Mouse (Mus musculus): ENCODE data around the gene Tmem147. TPM values are rescaled to one million over a fixed set of nuclear protein-coding genes. Genes with fewer than 3 reads are reported as not detected.

Tmem147 gene
- polyA plus RNA-seq (2015; fragmentation: Illumina TruSeq; extraction: RNeasy Lipid Tissue Mini Kit (QIAGEN cat#74804); ENCODE audit: insufficient read depth, low read depth, low replicate concordance), result 89.1 TPM

GRCm38 (mm10) chr7:30729396-30730063 lies at the start of gene Tmem147:
Gene Tmem147, minus strand, starts transcription at chr7:30729540.

DNA sequence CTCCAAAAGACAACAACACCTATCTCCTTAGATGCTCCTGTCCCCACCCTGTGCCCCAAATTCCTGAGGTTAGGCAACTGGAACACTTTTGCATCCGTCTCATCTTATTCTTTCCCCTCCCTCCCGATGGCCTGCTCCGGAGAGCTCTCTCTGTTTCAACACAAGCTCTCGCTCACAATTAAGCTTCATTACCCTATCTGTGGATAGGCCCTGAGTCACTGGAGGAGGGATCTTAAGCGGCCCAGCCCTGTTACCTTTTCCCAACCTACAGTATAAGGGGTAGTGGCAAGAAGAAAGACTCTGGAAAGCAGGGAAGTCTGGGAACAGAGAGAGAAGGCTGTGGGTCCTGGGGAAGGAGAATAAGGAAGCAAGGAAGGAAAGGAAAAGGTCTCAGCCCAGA lies 34.1 kb upstream of the Tmem147 start, which contains the start of gene Dmkn:
TSS of gene Dmkn (plus strand) at position 301 of the 400 bp plus-strand sequence.

GRCm38 (mm10) chr7:30751086-30751669 lies 21.8 kb upstream of the Tmem147 start, which contains the start of gene Sbsn:
Gene Sbsn, plus strand, starts transcription at chr7:30751471.

DNA sequence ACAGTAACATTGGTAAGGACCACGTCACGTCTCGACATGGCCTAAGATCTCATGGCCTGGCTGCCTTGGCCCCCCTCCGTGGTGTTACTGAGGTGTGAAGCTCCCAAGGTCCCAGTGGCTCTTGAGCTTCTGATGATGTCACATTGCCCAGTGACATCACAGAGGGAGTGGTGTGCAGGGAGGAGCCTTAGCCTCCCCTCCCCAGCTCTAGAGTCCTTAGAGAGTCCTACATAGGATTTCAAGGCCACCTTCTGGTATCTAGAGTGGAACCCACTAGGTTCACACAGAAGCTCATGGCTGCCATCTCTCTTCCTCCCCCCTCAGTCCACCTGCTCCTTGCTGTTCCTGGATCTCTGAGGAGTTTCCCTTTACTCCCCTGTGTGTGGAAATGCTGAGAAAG lies 14.3 kb upstream of the Tmem147 start, which contains the start of gene Gapdhs:
TSS of gene Gapdhs (minus strand) at position 65 of the 400 bp plus-strand sequence.

DNA sequence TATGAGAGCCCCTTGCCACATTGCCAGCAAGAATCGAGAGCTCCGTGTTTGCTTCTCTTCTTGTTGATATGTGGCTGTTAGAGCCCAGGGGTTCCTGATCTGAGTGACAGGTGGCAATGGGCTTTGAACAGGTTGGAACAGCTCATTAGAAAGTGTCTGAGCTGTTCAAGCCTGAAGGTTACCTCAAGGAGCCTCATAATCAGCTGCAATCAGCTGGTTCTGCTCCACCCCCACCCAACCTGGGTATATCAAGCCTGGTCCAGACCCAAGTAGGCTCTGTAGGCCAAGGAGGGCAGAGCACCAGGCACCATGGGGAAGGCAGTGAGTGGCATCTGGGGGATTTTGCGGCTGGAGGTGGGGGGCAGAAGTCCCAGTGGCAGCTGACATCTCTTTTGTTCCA lies 17.4 kb downstream of the Tmem147 start, which contains the start of gene Atp4a:
TSS of gene Atp4a (plus strand) at position 268 of the 400 bp plus-strand sequence.

DNA sequence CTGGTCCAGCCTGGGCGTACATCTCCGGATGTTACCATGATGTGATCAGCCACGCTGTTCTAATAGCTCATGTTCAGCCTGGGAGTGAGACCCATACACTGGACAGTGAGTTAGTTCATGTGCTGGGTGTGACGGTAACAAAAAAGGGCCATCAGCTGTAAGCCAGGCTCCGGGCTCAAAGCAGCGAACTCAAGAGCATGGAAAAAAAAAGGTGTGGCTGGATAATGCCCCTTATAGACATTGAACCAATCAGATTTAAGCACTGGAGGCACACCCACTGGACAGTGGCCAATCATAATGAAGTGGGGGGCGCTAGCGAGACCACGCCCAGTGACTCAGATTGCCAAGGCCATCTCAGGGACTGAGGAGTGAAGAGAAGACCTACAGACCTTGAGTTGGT lies 30.8 kb downstream of the Tmem147 start, which contains the start of gene 2200002J24Rik:
TSS of gene 2200002J24Rik (plus strand) at position 338 of the 400 bp plus-strand sequence.

Other genes with a start within 250 kb of the Tmem147 start
- not detected for gene Prodh2, start 235.9 kb downstream of the Tmem147 start, polyA plus RNA-seq (2015; fragmentation: Illumina TruSeq; extraction: RNeasy Lipid Tissue Mini Kit (QIAGEN cat#74804); ENCODE audit: insufficient read depth, low read depth, low replicate concordance)
- 2.0 TPM for gene Arhgap33, start 194.5 kb downstream of the Tmem147 start, polyA plus RNA-seq (2015; fragmentation: Illumina TruSeq; extraction: RNeasy Lipid Tissue Mini Kit (QIAGEN cat#74804); ENCODE audit: insufficient read depth, low read depth, low replicate concordance)
- gene Hspb6, start 177.4 kb downstream of the Tmem147 start, polyA plus RNA-seq (2015; fragmentation: Illumina TruSeq; extraction: RNeasy Lipid Tissue Mini Kit (QIAGEN cat#74804); ENCODE audit: insufficient read depth, low read depth, low replicate concordance), result 4.7 TPM
- 3.7 TPM for gene Proser3, start 177.2 kb downstream of the Tmem147 start, polyA plus RNA-seq (2015; fragmentation: Illumina TruSeq; extraction: RNeasy Lipid Tissue Mini Kit (QIAGEN cat#74804); ENCODE audit: insufficient read depth, low read depth, low replicate concordance)
- 63.0 TPM for gene Lin37, start 169.7 kb downstream of the Tmem147 start, polyA plus RNA-seq (2015; fragmentation: Illumina TruSeq; extraction: RNeasy Lipid Tissue Mini Kit (QIAGEN cat#74804); ENCODE audit: insufficient read depth, low read depth, low replicate concordance)
- 5.9 TPM for gene U2af1l4, start 166.2 kb downstream of the Tmem147 start, polyA plus RNA-seq (2015; fragmentation: Illumina TruSeq; extraction: RNeasy Lipid Tissue Mini Kit (QIAGEN cat#74804); ENCODE audit: insufficient read depth, low read depth, low replicate concordance)
- 6.8 TPM for gene Gm49396, start 166.2 kb downstream of the Tmem147 start, polyA plus RNA-seq (2015; fragmentation: Illumina TruSeq; extraction: RNeasy Lipid Tissue Mini Kit (QIAGEN cat#74804); ENCODE audit: insufficient read depth, low read depth, low replicate concordance)
- 57.9 TPM for gene Psenen, start 165.9 kb downstream of the Tmem147 start, polyA plus RNA-seq (2015; fragmentation: Illumina TruSeq; extraction: RNeasy Lipid Tissue Mini Kit (QIAGEN cat#74804); ENCODE audit: insufficient read depth, low read depth, low replicate concordance)
- gene Igflr1, start 164.1 kb downstream of the Tmem147 start, polyA plus RNA-seq (2015; fragmentation: Illumina TruSeq; extraction: RNeasy Lipid Tissue Mini Kit (QIAGEN cat#74804); ENCODE audit: insufficient read depth, low read depth, low replicate concordance), result 8.7 TPM
- 13.3 TPM for gene Kmt2b, start 140.8 kb downstream of the Tmem147 start, polyA plus RNA-seq (2015; fragmentation: Illumina TruSeq; extraction: RNeasy Lipid Tissue Mini Kit (QIAGEN cat#74804); ENCODE audit: insufficient read depth, low read depth, low replicate concordance)
- not detected for gene Zbtb32, start 130.6 kb downstream of the Tmem147 start, polyA plus RNA-seq (2015; fragmentation: Illumina TruSeq; extraction: RNeasy Lipid Tissue Mini Kit (QIAGEN cat#74804); ENCODE audit: insufficient read depth, low read depth, low replicate concordance)
- not detected for gene Upk1a, start 116.7 kb downstream of the Tmem147 start, polyA plus RNA-seq (2015; fragmentation: Illumina TruSeq; extraction: RNeasy Lipid Tissue Mini Kit (QIAGEN cat#74804); ENCODE audit: insufficient read depth, low read depth, low replicate concordance)
- gene Cox6b1, start 103.4 kb downstream of the Tmem147 start, polyA plus RNA-seq (2015; fragmentation: Illumina TruSeq; extraction: RNeasy Lipid Tissue Mini Kit (QIAGEN cat#74804); ENCODE audit: insufficient read depth, low read depth, low replicate concordance), result 125 TPM
- gene Etv2, start 93.7 kb downstream of the Tmem147 start, polyA plus RNA-seq (2015; fragmentation: Illumina TruSeq; extraction: RNeasy Lipid Tissue Mini Kit (QIAGEN cat#74804); ENCODE audit: insufficient read depth, low read depth, low replicate concordance), result not detected
- 13.4 TPM for gene Rbm42, start 79.2 kb downstream of the Tmem147 start, polyA plus RNA-seq (2015; fragmentation: Illumina TruSeq; extraction: RNeasy Lipid Tissue Mini Kit (QIAGEN cat#74804); ENCODE audit: insufficient read depth, low read depth, low replicate concordance)
- 5.9 TPM for gene Haus5, start 64.5 kb downstream of the Tmem147 start, polyA plus RNA-seq (2015; fragmentation: Illumina TruSeq; extraction: RNeasy Lipid Tissue Mini Kit (QIAGEN cat#74804); ENCODE audit: insufficient read depth, low read depth, low replicate concordance)
- not detected for gene Pmis2, start 57.9 kb downstream of the Tmem147 start, polyA plus RNA-seq (2015; fragmentation: Illumina TruSeq; extraction: RNeasy Lipid Tissue Mini Kit (QIAGEN cat#74804); ENCODE audit: insufficient read depth, low read depth, low replicate concordance)
- not detected for gene 2200002J24Rik, start 30.6 kb downstream of the Tmem147 start, polyA plus RNA-seq (2015; fragmentation: Illumina TruSeq; extraction: RNeasy Lipid Tissue Mini Kit (QIAGEN cat#74804); ENCODE audit: insufficient read depth, low read depth, low replicate concordance)
- 0.65 TPM for gene Atp4a, start 17.3 kb downstream of the Tmem147 start, polyA plus RNA-seq (2015; fragmentation: Illumina TruSeq; extraction: RNeasy Lipid Tissue Mini Kit (QIAGEN cat#74804); ENCODE audit: insufficient read depth, low read depth, low replicate concordance)
- not detected for gene Gapdhs, start 14.1 kb upstream of the Tmem147 start, polyA plus RNA-seq (2015; fragmentation: Illumina TruSeq; extraction: RNeasy Lipid Tissue Mini Kit (QIAGEN cat#74804); ENCODE audit: insufficient read depth, low read depth, low replicate concordance)
- gene Sbsn, start 21.9 kb upstream of the Tmem147 start, polyA plus RNA-seq (2015; fragmentation: Illumina TruSeq; extraction: RNeasy Lipid Tissue Mini Kit (QIAGEN cat#74804); ENCODE audit: insufficient read depth, low read depth, low replicate concordance), result 11.2 TPM
- gene Dmkn, start 34.2 kb upstream of the Tmem147 start, polyA plus RNA-seq (2015; fragmentation: Illumina TruSeq; extraction: RNeasy Lipid Tissue Mini Kit (QIAGEN cat#74804); ENCODE audit: insufficient read depth, low read depth, low replicate concordance), result 10.9 TPM
- not detected for gene Krtdap, start 58.4 kb upstream of the Tmem147 start, polyA plus RNA-seq (2015; fragmentation: Illumina TruSeq; extraction: RNeasy Lipid Tissue Mini Kit (QIAGEN cat#74804); ENCODE audit: insufficient read depth, low read depth, low replicate concordance)
- 1.1 TPM for gene Ffar2, start 94.2 kb upstream of the Tmem147 start, polyA plus RNA-seq (2015; fragmentation: Illumina TruSeq; extraction: RNeasy Lipid Tissue Mini Kit (QIAGEN cat#74804); ENCODE audit: insufficient read depth, low read depth, low replicate concordance)
- 1.0 TPM for gene Ffar3, start 126.6 kb upstream of the Tmem147 start, polyA plus RNA-seq (2015; fragmentation: Illumina TruSeq; extraction: RNeasy Lipid Tissue Mini Kit (QIAGEN cat#74804); ENCODE audit: insufficient read depth, low read depth, low replicate concordance)
- gene Ffar1, start 132.0 kb upstream of the Tmem147 start, polyA plus RNA-seq (2015; fragmentation: Illumina TruSeq; extraction: RNeasy Lipid Tissue Mini Kit (QIAGEN cat#74804); ENCODE audit: insufficient read depth, low read depth, low replicate concordance), result 2.4 TPM
- 0.94 TPM for gene Cd22, start 150.8 kb upstream of the Tmem147 start, polyA plus RNA-seq (2015; fragmentation: Illumina TruSeq; extraction: RNeasy Lipid Tissue Mini Kit (QIAGEN cat#74804); ENCODE audit: insufficient read depth, low read depth, low replicate concordance)
- gene Mag, start 185.3 kb upstream of the Tmem147 start, polyA plus RNA-seq (2015; fragmentation: Illumina TruSeq; extraction: RNeasy Lipid Tissue Mini Kit (QIAGEN cat#74804); ENCODE audit: insufficient read depth, low read depth, low replicate concordance), result not detected
- 330 TPM for gene Hamp2, start 195.1 kb upstream of the Tmem147 start, polyA plus RNA-seq (2015; fragmentation: Illumina TruSeq; extraction: RNeasy Lipid Tissue Mini Kit (QIAGEN cat#74804); ENCODE audit: insufficient read depth, low read depth, low replicate concordance)
- not detected for gene Hamp, start 214.5 kb upstream of the Tmem147 start, polyA plus RNA-seq (2015; fragmentation: Illumina TruSeq; extraction: RNeasy Lipid Tissue Mini Kit (QIAGEN cat#74804); ENCODE audit: insufficient read depth, low read depth, low replicate concordance)
- gene Usf2, start 227.3 kb upstream of the Tmem147 start, polyA plus RNA-seq (2015; fragmentation: Illumina TruSeq; extraction: RNeasy Lipid Tissue Mini Kit (QIAGEN cat#74804); ENCODE audit: insufficient read depth, low read depth, low replicate concordance), result 32.1 TPM
- 15.2 TPM for gene Lsr, start 243.9 kb upstream of the Tmem147 start, polyA plus RNA-seq (2015; fragmentation: Illumina TruSeq; extraction: RNeasy Lipid Tissue Mini Kit (QIAGEN cat#74804); ENCODE audit: insufficient read depth, low read depth, low replicate concordance)
- 3.6 TPM for gene Fam187b, start 244.2 kb upstream of the Tmem147 start, polyA plus RNA-seq (2015; fragmentation: Illumina TruSeq; extraction: RNeasy Lipid Tissue Mini Kit (QIAGEN cat#74804); ENCODE audit: insufficient read depth, low read depth, low replicate concordance)